Mouse (Mus musculus) kidney, adult 8-10 months (tissue): Measurements from ENCODE around the gene Trim30a.
"Not testable (repeated sequence)": the region's sequence is repeated elsewhere in the genome, so short reads cannot be mapped to it uniquely, and the experiment has no call there.

Source experiments
- DNase-seq, 2 experiments: peaks; one replicate each; pipeline ENCODE4 v3.0.0; 2022

Trim30a gene

GRCm38 (mm10) chr7:104465065-104465744 is at the start of gene Trim30a:
Trim30a (minus strand) TSS chr7:104465193.
- peak; percentile 10 to 23 for DNase-seq

GRCm38 (mm10) chr7:104507421-104508065 is 42.5 kb upstream of the Trim30a start, which contains the start of gene Trim30d:
Trim30d (minus strand) TSS chr7:104507849.
- not testable (repeated sequence) for DNase-seq

- DNase-seq = no peak
Measured at GRCm38 (mm10) chr7:104501589-104502371, 36.8 kb upstream of the Trim30a start.

- DNase-seq = not testable (repeated sequence)
Measured at GRCm38 (mm10) chr7:104501186-104501585, 36.2 kb upstream of the Trim30a start.

- not testable (repeated sequence) for DNase-seq
Measured at GRCm38 (mm10) chr7:104499464-104499863, 34.5 kb upstream of the Trim30a start.

- DNase-seq = peak; percentile 7 to 26
Measured at GRCm38 (mm10) chr7:104445961-104446645, 18.9 kb downstream of the Trim30a start.

- DNase-seq = no peak
Measured at GRCm38 (mm10) chr7:104404460-104404950, 60.5 kb downstream of the Trim30a start.

GRCm38 (mm10) chr7:104401140-104401539 is 63.9 kb downstream of the Trim30a start:
- peak in 1 of 2 experiments; percentile 7 for DNase-seq

GRCm38 (mm10) chr7:104400698-104401097 is 64.3 kb downstream of the Trim30a start, which contains the start of gene Trim30c:
Trim30c (minus strand) TSS chr7:104400837.
- no peak for DNase-seq

- no peak for DNase-seq
Measured at GRCm38 (mm10) chr7:104398492-104398891, 66.5 kb downstream of the Trim30a start.

GRCm38 (mm10) chr7:104369736-104370414 is 95.1 kb downstream of the Trim30a start, which contains the start of gene Trim30b:
Trim30b (minus strand) TSS chr7:104369884.
- peak; percentile 3 to 15 for DNase-seq

- DNase-seq = no peak
Measured at GRCm38 (mm10) chr7:104366339-104366738, 98.7 kb downstream of the Trim30a start.
